Mouse (Mus musculus) monocyte, adult 2 months (primary cell): Measurements from ENCODE around the gene Paxx.
"Not testable (repeated sequence)": the region's sequence is repeated elsewhere in the genome, so short reads cannot be mapped to it uniquely, and the experiment has no call there.

Source experiments
- DNase-seq, 2 experiments: peaks; one replicate each; pipeline ENCODE4 v3.0.0; 2022; ENCODE audit warnings: low spot score in 2 of 2, low read depth in 1 of 2

The Paxx gene

DNA sequence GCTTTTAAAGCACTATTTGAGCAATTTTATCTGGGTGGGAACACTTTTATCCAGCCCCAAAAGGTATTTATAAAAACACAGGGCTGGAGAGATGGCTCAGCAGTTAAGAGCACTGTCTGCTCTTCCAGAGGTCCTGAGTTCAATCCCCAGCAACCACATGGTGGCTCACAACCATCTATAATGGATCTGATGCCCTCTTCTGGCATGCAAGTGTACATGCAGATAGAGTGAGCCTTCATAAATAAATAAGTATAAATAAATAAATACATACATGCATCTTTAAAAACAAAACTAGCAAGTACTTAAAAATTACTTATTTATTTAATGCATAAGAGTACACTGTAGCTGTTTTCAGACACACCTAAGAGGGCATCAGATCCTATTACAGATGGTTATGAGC is 47.5 kb downstream of the Paxx start:
- not testable (repeated sequence) for DNase-seq

DNA sequence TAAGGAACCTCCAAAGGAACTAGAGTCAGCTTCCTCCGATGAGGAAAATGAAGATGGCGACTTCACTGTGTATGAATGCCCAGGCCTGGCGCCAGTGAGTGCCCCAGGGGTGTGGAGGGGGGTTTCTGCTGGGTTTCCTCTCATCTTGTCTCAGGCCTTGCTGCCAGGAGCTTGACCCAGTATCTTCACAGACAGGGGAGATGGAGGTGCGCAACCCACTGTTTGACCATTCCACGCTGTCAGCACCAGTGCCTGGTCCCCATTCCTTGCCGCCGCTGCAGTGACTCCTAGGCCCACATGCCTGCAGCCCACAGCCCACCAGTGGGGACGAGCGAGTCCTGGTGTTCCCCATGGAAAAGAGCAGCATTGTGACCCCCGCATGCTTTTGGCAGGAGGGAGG is 52.0 kb downstream of the Paxx start:
- DNase-seq: no peak
